Mouse (Mus musculus): ENCODE data around the gene Tnfrsf1a.

Gene Tnfrsf1a

DNA sequence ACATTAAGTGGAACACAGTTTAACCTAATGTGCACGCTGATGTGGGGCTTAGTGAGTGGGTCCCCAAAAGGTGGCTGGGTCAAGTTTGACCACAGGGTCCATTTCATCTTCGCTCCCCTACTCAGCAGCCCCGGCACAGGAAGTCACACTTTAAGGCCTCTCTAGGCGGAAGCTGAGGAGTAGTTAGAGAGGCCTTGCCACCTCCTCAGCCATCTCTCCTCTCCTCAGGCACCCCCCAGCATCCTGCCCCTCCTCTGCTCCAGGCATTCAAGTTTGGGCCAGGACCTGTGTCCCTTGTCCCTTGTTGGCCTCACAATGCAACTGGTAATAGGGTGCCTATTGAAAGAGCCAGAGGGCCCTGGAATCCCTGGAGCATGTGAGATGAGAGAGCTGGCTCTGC, 4.5 kb downstream of the Tnfrsf1a start:
- in situ Hi-C loops (cut with MboI, MseI) = no loop called here

DNA sequence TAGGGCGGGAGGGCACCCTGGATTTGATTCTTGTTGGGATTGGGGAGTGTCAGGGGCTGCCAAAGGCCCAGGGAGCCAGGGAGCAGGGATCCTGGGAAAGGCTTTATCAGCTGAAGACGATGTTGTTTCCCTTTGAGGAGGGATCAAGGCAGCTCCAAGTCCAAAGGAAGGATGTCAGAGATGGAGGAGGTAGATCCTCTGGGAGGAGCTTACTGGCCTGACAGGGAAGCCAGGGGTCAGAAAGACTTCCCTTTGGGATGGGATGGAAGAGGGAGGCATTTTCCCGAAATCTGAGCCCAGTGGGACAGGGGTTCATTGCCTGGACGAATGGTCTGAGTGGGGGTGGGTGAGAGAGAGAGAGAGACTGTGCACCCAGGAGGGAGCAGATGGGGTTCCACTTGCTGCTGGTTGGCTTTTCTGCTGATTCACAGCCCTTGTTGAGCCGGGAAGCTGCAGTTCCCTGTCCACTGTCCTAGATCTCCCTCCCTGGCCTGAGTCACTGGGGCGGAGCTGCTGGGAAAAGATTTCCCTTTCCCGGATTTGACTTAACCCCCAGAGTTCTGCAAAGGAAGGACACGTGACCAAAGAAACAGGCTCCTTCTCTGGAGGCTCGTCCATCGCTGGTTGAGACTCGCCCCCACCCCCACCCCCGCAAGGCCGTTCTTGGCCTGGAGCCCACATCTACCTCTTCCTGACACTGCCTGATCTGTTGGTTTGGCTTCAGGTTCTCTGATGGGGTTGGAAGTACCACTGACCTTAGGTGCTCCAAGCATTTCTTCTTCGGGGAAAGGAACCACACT, 5.4 kb downstream of the Tnfrsf1a start:
- in situ Hi-C loops (cut with MboI, MseI) = no loop called here

DNA sequence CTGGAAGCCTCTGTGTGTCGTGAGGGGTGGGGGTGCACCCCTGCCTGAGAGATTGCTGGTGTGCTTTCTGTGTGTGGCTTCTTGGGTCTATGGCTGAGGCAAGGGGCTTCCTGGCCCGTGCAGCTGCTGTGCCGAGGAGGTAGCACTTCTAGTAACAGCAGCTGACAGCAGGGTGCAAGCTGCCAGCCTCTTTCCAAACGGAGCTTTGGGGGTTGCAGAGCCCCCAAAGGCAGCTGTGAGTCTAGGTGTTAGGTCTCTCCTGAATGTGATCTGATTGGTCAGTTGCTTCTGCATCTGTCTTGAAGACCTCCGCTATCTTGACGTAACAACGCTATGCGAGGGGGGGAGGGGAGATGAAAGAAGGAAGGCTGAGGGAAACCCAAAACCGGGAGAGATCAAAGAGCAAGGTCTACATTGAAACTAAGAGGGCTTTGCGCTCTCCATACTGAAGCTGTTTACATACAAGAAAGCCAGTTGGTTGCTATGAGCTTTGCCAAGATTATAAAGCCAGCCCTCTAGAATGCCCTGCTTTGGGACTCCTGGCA, 6.1 kb downstream of the Tnfrsf1a start:
- in situ Hi-C loops (cut with MboI, MseI) = no loop called here

DNA sequence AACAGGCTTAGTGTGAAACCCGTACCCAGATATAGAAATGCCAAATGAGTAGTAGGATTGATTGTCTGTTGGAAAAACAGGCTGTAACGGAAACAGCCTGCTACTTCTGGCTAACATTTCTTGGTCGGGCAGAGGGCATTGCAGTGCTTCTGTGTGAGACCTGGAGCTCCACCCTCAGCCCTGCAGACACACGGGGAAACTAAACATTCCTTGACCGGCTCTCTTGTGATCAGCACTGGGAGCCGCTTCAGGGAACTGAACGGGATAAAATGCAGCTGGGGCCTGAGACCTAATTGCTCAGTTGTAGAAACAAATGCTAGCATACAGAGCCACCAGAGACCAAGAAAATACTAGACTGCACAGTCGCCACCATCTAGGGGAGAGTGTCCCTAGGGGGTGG, 7.1 kb downstream of the Tnfrsf1a start:
- in situ Hi-C loops (cut with MboI, MseI) = no loop called here

DNA sequence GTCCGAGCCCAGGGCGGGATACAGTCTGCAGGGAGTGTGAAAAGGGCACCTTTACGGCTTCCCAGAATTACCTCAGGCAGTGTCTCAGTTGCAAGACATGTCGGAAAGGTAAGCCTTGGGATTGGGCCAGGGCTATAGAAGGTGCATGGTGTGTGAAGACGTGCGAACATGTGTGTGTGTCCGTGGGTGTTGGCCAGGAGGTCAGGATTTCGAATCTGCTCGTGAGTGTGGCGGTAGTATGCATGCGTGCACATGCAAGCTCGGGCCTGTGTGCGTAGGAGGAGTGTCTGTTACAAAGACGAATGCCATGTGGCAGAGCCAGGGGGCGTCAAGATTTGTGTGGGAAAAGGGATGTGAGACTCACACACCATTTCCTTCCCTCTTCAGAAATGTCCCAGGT, 8.2 kb downstream of the Tnfrsf1a start:
- in situ Hi-C loops (cut with MboI, MseI) = no loop called here

DNA sequence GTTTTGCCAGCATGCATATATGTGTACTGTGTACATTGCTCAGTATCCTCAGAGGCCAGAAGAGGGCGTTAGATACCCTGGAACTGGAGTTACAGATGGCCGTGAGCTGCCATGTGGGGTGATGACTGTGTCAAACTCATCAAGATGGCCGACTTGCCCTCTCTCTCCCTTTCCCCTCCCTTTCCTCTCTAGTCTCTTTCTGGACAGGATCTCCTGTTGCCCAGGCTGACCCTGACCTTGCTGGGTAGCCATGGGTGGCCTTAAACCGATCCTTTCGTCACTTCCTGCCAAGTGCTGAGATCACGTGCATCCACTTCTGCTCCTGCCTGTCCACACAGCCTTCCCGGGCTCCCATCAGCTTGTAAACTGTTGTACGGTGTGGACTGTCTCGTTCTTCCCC, 10.8 kb downstream of the Tnfrsf1a start:
- in situ Hi-C loops (cut with MboI, MseI) = loop anchor here (5.0 kb wide), 1 partner anchor 88 kb away; no protein-coding TSS in a partner anchor

DNA sequence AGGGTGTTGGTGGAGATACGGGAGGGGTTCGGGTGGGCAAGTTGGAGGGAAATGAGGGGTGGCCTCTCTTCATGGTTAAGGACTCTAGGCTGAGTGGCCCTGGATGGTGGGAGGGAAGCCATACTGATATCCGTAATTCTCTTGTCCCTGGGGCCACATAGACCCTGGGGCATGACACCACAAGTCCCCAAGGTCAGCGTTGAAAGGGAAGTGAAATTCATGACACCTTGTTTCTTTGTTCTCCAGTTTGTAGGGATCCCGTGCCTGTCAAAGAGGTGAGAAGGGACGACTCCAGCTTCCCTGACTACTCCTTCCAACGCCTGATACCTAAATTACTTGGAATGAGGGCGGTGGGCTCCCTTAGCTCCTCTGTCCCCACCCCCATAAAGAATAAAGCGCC, 11.7 kb downstream of the Tnfrsf1a start:
- in situ Hi-C loops (cut with MboI, MseI) = loop anchor here (5.0 kb wide), 1 partner anchor 89 kb away; no protein-coding TSS in a partner anchor

DNA sequence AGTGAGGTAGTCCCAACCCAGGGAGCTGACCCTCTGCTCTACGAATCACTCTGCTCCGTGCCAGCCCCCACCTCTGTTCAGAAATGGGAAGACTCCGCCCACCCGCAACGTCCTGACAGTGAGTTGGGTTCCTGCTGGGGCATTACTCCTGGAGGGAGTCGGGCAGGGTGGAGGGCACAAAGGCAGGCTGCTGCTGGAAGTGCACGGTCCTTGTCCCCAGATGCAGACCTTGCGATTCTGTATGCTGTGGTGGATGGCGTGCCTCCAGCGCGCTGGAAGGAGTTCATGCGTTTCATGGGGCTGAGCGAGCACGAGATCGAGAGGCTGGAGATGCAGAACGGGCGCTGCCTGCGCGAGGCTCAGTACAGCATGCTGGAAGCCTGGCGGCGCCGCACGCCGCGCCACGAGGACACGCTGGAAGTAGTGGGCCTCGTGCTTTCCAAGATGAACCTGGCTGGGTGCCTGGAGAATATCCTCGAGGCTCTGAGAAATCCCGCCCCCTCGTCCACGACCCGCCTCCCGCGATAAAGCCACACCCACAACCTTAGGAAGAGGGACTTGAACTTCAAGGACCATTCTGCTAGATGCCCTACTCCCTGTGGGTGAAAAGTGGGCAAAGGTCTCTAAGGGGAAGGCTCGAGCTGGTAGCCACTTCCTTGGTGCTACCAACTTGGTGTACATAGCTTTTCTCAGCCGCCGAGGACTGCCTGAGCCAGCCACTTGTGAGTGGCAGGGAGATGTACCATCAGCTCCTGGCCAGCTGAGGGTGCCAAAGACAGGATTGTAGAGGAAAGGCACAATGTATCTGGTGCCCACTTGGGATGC, 12.5 kb downstream of the Tnfrsf1a start:
- in situ Hi-C loops (cut with MboI, MseI) = loop anchor here (5.0 kb wide), 1 partner anchor 89 kb away; no protein-coding TSS in a partner anchor

DNA sequence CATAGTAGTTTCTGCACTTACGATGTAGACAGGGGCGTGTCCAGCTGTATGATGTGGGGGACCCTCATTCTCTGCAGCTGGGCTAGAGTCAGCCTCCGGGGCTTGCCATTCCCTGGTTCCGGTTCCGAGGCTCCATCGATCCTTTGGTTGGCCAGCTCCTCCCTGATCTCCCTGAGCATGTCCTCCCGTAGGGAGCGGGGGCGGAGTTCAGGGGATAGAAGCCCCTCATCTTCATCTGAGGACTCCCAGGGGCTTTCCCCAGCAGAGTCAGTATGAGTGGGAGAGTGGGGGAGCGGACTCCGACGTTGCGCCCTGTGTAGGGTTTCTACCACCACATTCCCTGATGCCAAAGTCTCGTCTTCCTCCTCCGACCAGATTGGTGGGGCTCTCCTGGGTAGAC, 13.9 kb downstream of the Tnfrsf1a start:
- in situ Hi-C loops (cut with MboI, MseI) = loop anchor here (5.0 kb wide), 1 partner anchor 91 kb away; no protein-coding TSS in a partner anchor

DNA sequence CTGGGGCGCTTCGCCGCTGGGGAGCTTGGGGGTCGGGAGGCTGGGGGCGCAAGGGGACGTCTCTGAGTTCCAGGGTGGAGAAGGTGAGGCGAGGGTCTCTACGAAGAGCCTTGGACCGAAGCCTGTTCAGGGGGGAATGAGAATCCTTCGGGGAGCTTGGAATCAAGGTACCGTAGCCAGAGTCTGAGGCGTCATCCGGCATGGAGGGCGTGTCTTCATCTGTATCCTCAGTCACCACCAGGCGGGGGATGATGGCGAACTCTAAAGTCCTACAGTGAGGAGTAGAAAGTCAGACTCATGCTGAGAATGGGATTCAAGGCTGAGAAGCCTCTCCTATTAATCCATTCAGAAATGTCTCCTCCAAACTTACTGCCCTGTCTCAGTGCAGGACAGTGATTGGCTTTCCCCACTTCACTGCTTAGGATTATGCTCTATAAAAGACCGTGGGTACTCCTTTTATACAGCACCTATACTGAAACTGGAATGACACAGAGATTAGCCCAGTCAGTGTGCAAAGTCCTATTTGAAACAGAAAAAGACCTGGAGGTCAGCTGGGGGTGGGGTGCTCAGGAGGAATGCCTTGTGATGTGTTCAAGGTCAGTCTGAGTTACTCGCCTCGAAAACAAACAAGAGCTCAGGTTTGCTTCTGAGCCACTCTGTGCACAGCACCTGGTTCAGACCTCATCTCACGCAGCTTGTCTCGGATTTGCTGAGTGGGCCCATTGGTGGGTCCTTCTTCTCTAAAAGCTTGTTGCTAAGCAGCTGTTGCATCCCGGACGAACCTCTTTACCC, 14.5 kb downstream of the Tnfrsf1a start:
- in situ Hi-C loops (cut with MboI, MseI) = loop anchor here (5.0 kb wide), 1 partner anchor 91 kb away; no protein-coding TSS in a partner anchor

DNA sequence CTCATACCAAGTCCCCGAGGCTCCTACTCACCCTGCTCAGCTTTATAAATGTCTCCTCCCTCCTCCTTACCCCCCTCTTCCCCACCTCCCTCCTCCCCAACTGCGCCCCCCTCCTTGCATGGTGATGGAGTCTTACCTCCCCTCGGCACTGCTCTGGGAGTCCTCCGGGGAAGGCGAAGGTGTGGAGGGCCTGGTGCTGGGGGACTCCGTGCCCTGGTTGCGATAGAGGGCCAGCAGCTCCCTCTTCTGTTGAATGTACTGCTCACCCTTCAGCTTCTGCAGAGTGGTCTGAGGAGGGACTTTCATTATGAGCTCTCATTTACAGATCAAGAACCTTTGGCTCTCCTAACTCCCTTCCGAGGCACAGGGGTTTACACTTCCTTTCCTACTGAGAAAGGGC, 15.3 kb downstream of the Tnfrsf1a start:
- in situ Hi-C loops (cut with MboI, MseI) = loop anchor here (5.0 kb wide), 1 partner anchor 92 kb away; no protein-coding TSS in a partner anchor

DNA sequence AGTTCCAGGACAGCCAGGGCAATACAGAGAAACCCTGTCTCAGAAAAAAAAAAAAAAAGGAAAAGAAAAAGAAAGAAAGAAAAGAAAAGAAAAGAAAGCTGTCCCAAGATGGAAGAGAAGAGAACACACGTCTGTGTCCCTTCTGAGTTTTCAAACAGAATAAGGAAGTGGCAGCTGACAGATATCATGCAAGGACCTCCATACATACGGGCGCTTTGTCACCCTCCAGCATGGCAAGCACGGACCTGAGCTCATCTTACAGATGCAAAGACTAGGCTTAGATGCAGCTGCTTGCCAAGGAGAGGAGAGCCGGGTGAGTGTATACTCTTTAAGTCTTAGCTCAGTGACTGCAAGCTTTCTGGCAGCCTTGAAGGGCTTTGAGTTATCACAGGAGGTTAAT, 16.4 kb downstream of the Tnfrsf1a start:
- in situ Hi-C loops (cut with MboI, MseI) = no loop called here

DNA sequence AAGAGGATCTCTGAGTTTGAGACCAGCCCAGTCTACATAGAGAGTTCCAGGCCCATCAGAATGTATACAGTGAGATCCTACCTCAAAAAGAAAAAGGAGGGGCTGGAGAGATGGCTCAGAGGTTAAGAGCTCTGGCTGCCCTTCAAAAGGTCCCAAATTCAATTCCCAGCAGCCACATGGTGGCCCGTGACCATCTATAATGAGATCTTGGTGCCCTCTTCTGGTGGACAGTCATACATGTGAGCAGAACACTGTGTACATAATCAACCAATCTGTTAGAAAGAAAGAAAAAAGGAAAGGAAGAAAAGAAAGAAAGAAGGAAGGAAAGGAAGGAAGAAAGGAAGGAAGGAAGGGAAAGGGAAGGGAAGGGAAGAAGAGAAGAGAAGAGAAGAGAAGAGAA, 17.0 kb downstream of the Tnfrsf1a start:
- in situ Hi-C loops (cut with MboI, MseI) = no loop called here

DNA sequence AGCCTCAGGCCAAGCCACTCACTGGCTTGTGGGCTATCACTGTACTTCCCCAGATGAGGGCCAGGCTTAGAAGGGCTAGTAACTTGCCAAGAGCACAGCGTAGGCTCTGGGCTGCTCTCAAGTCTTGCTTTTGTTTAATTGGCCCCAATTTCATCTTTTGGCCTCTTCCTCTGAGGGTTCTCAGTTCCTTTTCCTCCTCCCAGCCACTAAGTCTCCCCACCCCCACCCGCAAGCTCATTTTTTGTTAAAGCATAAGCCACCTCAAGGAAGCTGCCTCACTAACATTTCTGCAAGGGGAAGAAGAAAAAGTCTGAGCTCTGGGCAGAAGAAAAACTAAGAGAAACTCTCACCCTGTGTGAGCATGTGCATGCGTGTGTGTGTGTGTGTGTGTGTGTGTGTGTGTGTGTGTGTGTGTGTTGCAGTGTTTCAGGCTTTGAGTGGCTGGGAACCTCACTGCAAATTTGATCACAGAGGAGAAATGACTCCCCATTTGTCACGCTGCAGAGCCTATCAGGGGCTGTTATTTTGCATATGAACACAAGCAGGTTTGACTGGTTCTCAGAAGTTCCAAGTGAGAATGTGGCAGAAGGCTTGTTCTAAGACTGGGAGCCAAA, 18.7 kb downstream of the Tnfrsf1a start:
- in situ Hi-C loops (cut with MboI, MseI) = no loop called here

DNA sequence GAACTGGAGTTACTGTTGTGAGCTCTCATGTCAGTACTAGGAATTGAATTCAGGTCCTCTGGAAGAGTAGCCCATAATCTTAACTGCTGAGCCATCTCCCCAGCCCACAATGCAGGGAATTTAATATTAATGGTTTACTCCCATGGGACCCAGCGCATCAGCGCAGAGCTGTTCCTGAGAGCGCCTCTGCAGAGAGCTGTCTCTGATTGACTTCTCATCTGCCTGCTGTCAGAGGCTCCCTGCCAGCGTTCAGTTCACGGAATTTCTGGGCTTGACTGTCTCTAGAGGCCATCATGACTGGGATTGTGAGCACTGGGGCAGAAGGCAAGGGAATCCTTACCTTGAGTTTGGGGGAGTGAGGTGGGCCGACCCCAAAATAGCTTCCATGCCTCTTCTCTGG, 27.9 kb downstream of the Tnfrsf1a start:
- in situ Hi-C loops (cut with MboI, MseI) = no loop called here

DNA sequence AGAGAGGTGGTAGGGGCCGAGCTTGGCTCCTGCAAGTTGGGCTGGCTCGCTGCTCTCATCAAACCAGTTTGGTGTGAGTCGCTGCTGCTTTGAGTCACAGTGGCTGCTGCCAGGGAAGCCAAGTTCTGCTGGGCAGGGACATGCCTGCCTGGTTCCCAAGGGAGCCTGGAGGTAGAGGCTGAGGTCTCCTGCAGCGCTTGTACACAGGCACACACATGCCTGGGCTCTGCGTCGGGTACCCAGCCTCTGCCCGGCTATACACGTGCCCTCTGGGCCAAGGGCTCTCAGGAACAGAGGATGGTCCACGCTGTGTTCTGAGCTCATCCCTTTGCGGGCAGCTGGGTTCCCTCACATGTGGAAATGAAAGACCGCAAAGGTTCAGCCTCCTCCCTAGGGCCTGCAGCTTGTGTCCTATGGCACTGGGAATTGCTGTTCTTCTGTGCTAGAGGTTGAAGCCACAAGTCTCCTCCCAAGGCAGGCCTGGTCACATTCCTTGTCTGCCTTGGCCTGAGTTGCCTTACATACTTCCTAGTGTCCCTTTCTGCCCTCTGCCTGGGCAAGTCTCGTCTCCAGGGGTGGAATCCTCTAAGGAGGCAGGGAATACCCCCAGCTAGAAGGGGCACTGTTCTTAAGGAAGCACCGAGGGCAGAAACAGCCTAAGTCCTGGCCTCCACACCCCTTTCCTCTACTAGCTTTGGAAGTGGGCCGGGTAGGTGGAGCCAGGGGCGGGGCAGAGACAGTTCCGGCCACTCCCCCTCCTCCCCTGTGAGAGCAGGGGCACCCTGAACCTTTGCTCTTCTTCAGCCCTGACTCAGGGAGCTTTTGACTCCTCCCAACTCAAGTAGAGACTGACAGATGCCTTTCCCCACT, 28.7 kb downstream of the Tnfrsf1a start:
- in situ Hi-C loops (cut with MboI, MseI) = no loop called here

DNA sequence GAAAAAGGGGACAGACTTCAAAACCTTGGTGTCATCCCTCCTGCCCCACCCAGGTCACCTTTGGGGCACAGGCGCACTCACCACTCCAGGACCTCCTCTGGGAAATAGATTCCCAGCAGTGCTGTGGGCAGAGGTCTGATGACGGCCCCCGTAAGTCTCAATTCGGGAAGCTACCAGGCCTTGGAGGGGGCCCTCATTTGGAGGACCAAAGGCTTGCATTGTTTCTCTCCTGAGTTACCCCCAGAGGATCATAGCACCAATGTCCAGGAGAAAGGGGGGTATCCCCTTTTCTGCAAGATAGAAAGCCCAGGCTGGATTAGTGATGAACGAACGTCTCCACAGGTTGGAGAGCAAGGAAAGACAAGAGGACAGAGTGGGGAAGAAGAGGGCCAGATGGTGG, 29.5 kb downstream of the Tnfrsf1a start:
- in situ Hi-C loops (cut with MboI, MseI) = no loop called here

DNA sequence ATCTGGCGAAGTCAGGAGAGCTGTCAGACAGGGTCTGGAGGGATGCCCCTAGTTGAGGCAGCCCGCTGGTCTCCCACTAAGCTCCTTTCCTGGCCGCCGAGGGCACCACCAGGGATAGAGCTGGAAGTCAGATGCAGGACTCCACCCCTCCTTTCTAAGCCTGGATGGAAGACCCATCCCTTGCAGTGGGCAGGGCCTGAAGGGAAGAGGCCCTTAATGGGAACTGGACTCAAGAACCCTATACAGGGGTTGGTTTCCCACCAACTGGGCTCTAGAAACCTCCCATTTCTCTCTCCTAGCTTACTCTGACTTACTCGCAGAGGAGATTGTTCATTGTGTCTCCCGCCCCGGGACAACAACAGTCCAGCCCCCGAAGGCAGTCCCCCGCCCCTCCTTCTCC, 30.6 kb downstream of the Tnfrsf1a start:
- in situ Hi-C loops (cut with MboI, MseI) = no loop called here

DNA sequence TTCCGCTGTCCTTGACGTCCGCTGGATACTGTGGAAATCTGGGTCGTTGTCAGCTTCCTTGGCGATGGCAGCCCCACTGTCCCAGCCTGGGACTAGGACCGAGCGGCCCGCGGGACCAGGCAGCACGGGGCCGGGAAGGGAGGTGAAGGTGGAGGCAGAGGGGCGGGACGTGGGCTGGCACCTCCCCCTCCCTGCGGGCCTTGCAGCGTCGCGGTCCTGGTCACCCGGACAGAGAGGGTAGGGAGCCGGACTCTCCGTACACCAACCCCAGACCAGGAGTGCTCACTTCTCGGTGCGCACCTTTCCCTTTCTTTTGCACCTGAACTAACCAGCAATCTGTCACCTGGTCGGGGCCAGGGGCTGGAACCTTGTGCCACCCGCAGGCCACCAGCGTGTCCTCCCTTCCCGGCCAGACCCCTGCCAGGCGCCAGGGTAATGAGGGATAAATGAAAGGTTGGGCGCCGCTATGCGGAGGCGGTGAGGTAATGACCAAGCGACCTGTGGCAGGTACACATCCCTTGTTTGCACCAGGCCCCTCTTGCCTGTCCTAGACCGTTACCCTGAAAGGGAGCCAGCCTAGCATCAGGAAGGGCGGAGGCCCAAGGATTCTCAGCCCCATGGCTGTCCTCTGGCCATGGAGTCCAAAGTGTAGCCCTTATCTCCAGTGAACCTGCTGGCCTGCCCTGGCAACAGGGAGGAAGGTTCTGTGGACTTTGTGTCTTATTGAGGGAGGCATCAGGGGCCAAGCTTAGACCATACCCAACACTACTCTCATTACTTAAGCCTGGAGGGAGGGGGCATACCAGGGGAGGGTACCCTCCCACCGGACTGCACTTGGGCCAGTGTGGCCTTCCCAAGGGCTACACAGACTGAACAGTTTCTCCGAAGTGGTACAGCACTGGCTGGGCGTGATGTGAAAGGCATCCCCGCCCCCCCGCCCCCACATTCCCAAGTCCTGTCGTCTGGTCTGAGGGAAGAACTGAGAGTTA, 31.5 kb downstream of the Tnfrsf1a start, which contains the start of gene Plekhg6:
Plekhg6 (minus strand) TSS at position 422 of the 989 bp plus-strand sequence.
- in situ Hi-C loops (cut with MboI, MseI) = no loop called here
